Mouse (Mus musculus) megakaryocyte, embryonic 14.5 days (primary cell): Measurements from ENCODE around the gene Pm20d1. TPM values are rescaled to one million over a fixed set of nuclear protein-coding genes. Genes with fewer than 3 reads are reported as not detected.

ENCODE experiments used
- H3K27me3 ChIP-seq: replicated peaks from 2 replicates; pipeline ENCODE3; 2012; ENCODE audit warnings: inconsistent platforms
- H3K36me3 ChIP-seq: replicated peaks from 2 replicates; pipeline ENCODE3; 2012; ENCODE audit warnings: low read length, inconsistent platforms, mixed read lengths
- H3K4me1 ChIP-seq: 2 replicates; pipeline ENCODE4 v1.6.1; 2012; ENCODE audit warnings: inconsistent platforms
- H3K4me3 ChIP-seq: replicated peaks from 2 replicates; pipeline ENCODE3; 2012; ENCODE audit warnings: moderate library complexity, mild to moderate bottlenecking, inconsistent platforms
- H3K9me3 ChIP-seq: 2 replicates; pipeline ENCODE4 v1.6.1; 2012; ENCODE audit warnings: inconsistent platforms
- FLI1 ChIP-seq: IDR thresholded peaks from 2 replicates; pipeline ENCODE4 v1.6.1; 2012; ENCODE audit warnings: low read length, inconsistent platforms, mixed read lengths
- GATA1 ChIP-seq: IDR thresholded peaks from 3 replicates; pipeline ENCODE4 v1.6.1; 2012; ENCODE audit warnings: mixed read lengths, low read length, inconsistent platforms, borderline replicate concordance
- polyA plus RNA-seq: library from polyadenylated mRNA; stranded (reverse); fragments of >175 nt; gene quantifications from 2 replicates; pipeline ENCODE4 v1.2.3, GENCODE M21; 2012; ENCODE audit warnings: low replicate concordance; ENCODE audit not compliant: insufficient read depth

Pm20d1 gene
- polyA plus RNA-seq, 1 experiment: not detected

DNA sequence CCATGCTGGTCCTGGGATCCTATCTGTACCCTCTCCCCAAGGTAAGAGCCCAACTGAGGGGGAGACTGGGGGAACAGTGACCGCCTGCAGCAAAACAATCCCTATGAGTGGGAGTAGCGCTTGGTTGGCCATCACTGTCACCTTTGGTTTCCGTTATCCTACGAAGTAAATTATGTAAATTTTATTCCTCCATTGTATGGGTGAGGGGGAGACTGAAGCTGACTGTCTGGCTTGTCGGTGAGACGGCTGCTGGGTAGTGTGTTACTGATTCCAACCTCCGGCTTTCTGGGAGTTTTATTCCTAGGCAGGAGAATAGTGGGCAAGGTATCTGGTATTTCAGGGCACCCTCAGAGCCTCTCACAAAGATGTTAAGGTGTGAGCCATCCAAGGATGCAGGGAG lies 38.4 kb upstream of the Pm20d1 start:
- no peak overlapping the region for H3K4me3 ChIP-seq
- TF ChIP-seq FLI1 (no peak), GATA1 (no peak)
- H3K27me3 ChIP-seq: peaks cover 77% of the 10 kb centered on the region
- no peaks in the 10 kb centered on the region for H3K36me3 ChIP-seq
- H3K4me1 ChIP-seq: peaks cover 38% of the 10 kb centered on the region
- no peaks in the 10 kb centered on the region for H3K9me3 ChIP-seq

- Histone ChIP-seq H3K4me1 (peaks cover 29% of the 10 kb centered on the region), H3K9me3 (no peaks in the 10 kb centered on the region), H3K27me3 (peaks cover 83% of the 10 kb centered on the region), H3K36me3 (no peaks in the 10 kb centered on the region), H3K4me3 (no peak overlapping the region)
- TF ChIP-seq FLI1 (no peak), GATA1 (no peak)
Measured at GRCm38 (mm10) chr1:131759667-131760427, 37.3 kb upstream of the Pm20d1 start.

GRCm38 (mm10) chr1:131760428-131760820 lies 36.8 kb upstream of the Pm20d1 start:
- Histone ChIP-seq H3K4me3 (no peak overlapping the region), H3K27me3 (peaks cover 79% of the 10 kb centered on the region), H3K4me1 (peaks cover 26% of the 10 kb centered on the region), H3K36me3 (no peaks in the 10 kb centered on the region), H3K9me3 (no peaks in the 10 kb centered on the region)
- TF ChIP-seq GATA1 (no peak), FLI1 (no peak)

- peaks cover 25% of the 10 kb centered on the region for H3K4me1 ChIP-seq
- H3K36me3 ChIP-seq: no peaks in the 10 kb centered on the region
- no peaks in the 10 kb centered on the region for H3K9me3 ChIP-seq
- peaks cover 72% of the 10 kb centered on the region for H3K27me3 ChIP-seq
- TF ChIP-seq GATA1: no peak
- TF ChIP-seq FLI1: no peak
- H3K4me3 ChIP-seq: no peak overlapping the region
Measured at GRCm38 (mm10) chr1:131761079-131761831, 35.9 kb upstream of the Pm20d1 start.

DNA sequence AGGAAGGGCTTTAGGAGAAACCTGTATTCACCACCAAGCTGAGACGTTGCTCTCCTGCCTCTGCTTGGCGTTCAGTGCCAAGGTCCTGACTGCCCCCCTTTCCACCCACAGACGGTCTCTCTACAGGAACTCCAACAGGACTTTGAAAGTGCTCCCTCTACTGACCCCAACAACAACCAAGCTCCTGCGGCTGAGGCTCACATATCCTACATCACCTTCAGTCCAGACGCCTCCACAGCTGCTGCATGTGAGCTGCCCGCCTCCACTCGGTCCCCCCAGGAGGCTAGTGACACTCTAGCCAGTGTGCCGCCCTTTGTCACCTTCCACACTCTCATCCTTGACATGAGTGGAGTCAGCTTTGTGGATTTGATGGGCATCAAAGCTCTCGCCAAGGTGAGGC lies 33.5 kb upstream of the Pm20d1 start:
- peaks cover 60% of the 10 kb centered on the region for H3K27me3 ChIP-seq
- TF ChIP-seq FLI1 (no peak), GATA1 (no peak)
- H3K9me3 ChIP-seq: no peaks in the 10 kb centered on the region

GRCm38 (mm10) chr1:131764581-131765338 lies 32.4 kb upstream of the Pm20d1 start:
- H3K4me1 ChIP-seq: peaks cover 29% of the 10 kb centered on the region
- H3K4me3 ChIP-seq: no peak overlapping the region
- peaks cover 63% of the 10 kb centered on the region for H3K27me3 ChIP-seq
- H3K36me3 ChIP-seq: no peaks in the 10 kb centered on the region
- TF ChIP-seq FLI1: no peak
- TF ChIP-seq GATA1: no peak
- H3K9me3 ChIP-seq: no peaks in the 10 kb centered on the region

More for the DNA sequence above, 33.5 kb upstream of the Pm20d1 start:
- Histone ChIP-seq H3K4me3 (no peak overlapping the region), H3K4me1 (peaks cover 29% of the 10 kb centered on the region), H3K36me3 (no peaks in the 10 kb centered on the region)

DNA sequence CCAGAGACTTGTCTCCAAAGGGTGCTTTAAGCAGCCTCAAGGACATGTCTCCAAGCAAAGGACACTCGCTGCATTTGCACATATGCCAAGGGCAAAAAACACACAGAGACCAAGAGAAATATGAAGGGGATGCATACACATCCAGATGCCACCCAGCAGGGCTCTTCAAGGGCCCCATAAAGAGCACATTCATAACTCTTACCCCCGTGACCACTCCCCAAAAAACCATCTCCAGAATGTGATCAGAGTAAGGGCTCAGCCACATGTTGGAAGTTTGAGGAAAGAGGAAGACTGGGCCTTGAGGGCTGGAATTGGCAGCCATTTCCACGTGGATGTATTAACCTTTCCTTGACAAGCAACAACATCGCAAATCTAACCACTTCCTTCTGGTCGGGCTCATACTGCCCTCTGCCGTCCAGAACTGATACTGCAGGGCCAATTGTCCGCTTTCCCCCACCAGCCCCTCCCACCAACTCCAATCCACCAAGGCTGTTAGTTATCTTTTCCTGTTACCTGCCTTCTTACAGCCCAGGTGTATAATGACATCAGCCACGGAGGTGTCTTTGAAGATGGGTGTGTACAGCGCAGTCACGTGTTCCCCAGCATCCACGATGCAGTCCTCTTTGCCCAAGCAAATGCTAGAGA lies 31.7 kb upstream of the Pm20d1 start:
- H3K4me3 ChIP-seq: peak overlapping the region; percentile 29
- peaks cover 61% of the 10 kb centered on the region for H3K27me3 ChIP-seq
- TF ChIP-seq FLI1: no peak
- TF ChIP-seq GATA1: no peak
- no peaks in the 10 kb centered on the region for H3K9me3 ChIP-seq
- peaks cover 23% of the 10 kb centered on the region for H3K4me1 ChIP-seq
- no peaks in the 10 kb centered on the region for H3K36me3 ChIP-seq

- Histone ChIP-seq H3K27me3 (peaks cover 52% of the 10 kb centered on the region), H3K9me3 (peaks cover 20% of the 10 kb centered on the region), H3K4me1 (peaks cover 11% of the 10 kb centered on the region), H3K4me3 (no peak overlapping the region), H3K36me3 (no peaks in the 10 kb centered on the region)
- TF ChIP-seq FLI1 (no peak), GATA1 (no peak)
Measured at GRCm38 (mm10) chr1:131769296-131769695, 27.9 kb upstream of the Pm20d1 start.

GRCm38 (mm10) chr1:131770656-131771055 lies 26.5 kb upstream of the Pm20d1 start:
- Histone ChIP-seq H3K4me3 (no peak overlapping the region), H3K36me3 (no peaks in the 10 kb centered on the region), H3K9me3 (peaks cover 31% of the 10 kb centered on the region), H3K4me1 (peaks cover 7% of the 10 kb centered on the region), H3K27me3 (peaks cover 50% of the 10 kb centered on the region)
- no peak for TF ChIP-seq GATA1
- TF ChIP-seq FLI1: no peak
